Mouse (Mus musculus): ENCODE measurements around the gene Arhgap15.

Arhgap15 gene

DNA sequence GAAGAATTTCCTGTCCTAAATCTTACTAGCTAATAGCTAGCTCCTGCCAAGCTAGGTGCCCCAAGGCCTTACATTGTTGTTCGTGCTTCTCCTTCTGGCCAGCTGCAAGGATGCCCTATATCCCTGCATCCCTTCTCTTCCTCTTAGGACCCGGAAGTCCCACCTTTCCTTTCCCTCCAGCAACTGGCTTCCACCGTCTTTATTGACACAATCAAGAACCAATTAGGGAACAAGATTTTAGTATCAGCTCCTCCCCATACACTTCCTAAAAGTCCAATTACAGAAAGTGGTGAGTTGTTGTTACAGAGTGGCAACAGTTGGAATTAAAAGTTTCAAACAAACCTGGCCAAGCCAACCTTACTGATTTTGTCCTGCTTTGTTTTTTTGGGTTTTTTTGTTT lies 183.1 kb downstream of the Arhgap15 start:
- no peak for DNase-seq (ENCODE audit: low spot score in 2 of 2)

DNA sequence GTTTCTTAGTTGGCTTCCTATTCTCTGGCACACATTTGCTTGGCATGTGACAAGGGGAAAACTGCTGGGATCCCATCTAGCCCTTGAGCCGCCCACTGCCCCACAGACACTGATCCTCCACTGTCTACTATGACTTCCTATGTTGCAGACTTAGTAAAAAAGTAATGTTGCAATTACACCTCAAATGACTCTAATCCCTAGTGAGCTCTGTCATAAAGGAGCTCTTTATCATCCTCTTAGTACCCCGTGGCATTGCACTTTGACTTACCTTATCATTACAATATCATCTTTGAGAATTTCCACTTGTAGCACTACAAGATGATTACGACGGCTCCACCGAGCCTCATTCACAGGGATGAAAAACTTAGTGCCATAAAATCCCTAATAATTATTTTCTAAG lies 190.6 kb downstream of the Arhgap15 start:
- no peak for DNase-seq (ENCODE audit: low spot score in 2 of 2)

GRCm38 (mm10) chr2:43945679-43946078 lies 197.1 kb downstream of the Arhgap15 start:
- no peak for DNase-seq (ENCODE audit: low spot score in 2 of 2)

GRCm38 (mm10) chr2:43949775-43950492 lies 201.3 kb downstream of the Arhgap15 start:
- no peak for DNase-seq (ENCODE audit: low spot score in 2 of 2)

- DNase-seq (ENCODE audit: low spot score in 2 of 2): no peak
Measured at GRCm38 (mm10) chr2:43950741-43951140, 202.1 kb downstream of the Arhgap15 start.

DNA sequence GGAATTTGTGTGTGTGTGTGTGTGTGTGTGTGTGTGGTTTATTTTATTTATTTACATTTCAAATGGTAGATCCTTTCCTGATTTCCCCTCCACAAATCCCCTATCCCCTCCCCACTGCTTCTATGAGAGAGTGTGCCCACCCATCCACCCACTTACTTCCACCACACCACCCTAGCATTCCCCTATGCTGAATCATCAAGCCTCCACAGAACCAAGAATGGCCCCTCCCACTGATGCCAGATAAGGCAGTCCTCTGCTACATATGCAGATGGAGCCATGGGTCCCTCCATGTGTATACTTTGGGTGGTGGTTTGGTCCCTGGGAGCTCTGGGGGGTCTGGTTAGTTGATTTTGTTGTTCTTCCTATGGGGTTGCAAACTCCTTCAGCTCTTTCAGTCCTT lies 210.6 kb downstream of the Arhgap15 start:
- DNase-seq (ENCODE audit: low spot score in 2 of 2): no peak

- no peak for DNase-seq (ENCODE audit: low spot score in 2 of 2)
Measured at GRCm38 (mm10) chr2:43962466-43962865, 213.8 kb downstream of the Arhgap15 start.

GRCm38 (mm10) chr2:43968581-43968980 lies 220.0 kb downstream of the Arhgap15 start:
- DNase-seq (ENCODE audit: low spot score in 2 of 2): no peak

DNA sequence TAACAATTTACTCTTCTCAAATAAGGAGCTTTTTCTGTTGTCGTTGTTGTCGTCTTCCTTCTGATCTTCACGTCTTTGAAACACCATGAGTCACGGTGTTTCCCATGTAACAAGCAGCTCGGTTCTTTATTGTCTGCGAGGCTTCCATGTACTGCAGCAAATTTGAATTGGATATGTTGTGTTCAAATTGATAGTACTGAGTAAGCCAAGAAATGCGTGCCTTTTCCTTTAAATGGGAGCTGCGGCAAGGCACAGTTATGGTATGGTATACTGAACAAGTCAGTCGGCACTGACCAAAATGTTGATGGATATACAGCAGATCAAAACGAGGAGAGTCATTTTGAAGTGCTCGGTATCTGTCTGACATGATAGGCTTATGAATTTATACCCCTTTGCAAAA lies 229.1 kb downstream of the Arhgap15 start:
- DNase-seq (ENCODE audit: low spot score in 2 of 2): no peak

DNA sequence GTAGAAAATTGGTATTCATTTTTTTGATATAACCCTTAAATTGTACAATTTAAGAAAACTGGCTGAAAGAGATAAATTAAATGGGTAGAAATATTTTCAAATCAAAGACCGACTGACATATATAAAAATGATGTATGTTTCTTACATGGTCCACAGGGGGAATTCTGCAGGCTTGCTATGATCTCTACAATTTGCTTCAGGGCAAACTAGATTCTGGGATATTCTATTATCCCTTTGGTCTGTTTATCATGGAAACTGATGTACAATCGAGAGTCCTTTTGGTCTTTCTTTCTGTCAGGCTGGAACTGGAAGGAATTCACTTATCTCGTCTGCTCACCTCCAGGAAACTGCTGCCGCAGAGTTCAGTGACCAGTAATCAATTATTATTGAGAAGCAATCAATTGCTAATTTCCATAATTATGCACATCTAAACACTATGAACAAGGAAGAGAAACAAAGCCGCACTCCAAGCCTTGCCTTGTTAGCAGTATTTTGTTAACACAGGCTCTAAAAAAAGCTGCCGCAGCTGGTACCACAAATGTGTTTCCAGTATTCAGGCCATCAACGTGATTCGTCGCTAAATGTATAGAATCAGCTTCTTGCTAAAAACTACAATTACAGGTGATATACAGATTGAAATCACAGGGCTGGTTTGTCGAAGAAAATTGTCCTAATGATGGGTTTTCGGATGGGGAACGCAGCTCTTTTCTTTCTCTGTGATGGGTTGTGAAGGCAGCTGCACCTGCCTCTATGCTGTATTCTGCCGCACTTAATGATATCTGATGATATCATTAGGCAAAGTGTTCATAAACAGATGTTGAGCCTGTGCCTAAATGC lies 229.8 kb downstream of the Arhgap15 start:
- DNase-seq (ENCODE audit: low spot score in 2 of 2): no peak

DNA sequence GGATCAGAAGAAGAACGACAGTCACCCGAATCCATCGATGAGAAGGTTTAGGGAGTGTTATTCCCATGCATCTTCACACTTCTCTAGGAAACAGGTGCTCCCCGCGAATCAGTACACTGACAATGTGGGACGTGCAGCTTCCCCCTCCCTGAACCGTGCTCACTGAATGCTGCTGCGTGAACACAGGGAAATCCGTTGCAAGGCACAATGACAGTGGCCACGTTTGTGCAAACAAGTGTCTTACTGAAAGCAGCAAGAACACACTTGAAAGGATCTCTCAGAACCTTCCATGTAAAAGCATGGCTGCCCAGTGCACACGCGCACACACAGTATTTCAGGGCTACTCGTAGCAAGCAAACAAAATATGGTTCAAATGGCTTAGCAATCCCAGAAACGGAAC lies 237.4 kb downstream of the Arhgap15 start:
- no peak for DNase-seq (ENCODE audit: low spot score in 2 of 2)

DNA sequence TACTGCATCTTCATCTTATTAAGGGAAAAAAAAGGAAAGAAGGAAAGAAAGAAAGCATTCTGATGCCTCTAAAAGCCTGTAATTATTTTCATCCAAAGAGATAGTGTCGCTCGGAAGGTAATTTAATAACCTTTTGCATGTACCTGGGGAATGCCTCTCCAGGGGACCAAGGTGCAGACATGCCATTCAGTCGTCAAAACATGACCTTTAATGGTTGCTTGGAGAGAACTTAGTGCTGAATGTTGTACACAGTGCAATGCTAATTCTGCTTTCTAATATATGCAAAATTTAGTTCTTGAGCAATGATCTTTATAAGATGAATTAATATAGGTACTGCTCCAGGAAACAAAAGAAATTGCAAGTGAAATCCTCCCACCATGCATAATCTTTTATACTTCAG lies 239.3 kb downstream of the Arhgap15 start:
- DNase-seq (ENCODE audit: low spot score in 2 of 2): no peak

- no peak for DNase-seq (ENCODE audit: low spot score in 2 of 2)
Measured at GRCm38 (mm10) chr2:43989850-43990249, 241.2 kb downstream of the Arhgap15 start.

DNA sequence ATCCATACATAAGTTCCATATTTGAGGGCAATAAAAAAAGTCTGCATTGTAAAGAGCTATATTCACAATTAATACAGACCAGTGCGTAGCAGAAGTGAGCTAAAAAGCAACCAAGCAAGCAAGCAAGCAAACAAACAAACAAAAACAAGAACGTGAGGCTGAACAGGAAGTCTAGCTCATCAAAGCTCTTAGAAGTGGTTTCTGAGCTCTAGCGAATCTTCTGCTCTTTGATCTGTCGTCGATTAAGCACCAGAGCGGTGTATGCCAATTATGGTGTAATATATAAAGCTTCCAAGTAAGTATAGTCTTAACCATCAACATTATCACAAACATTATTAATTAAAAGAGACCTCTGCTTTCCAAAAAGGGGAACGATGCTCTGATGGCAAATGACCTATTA lies 243.9 kb downstream of the Arhgap15 start:
- no peak for DNase-seq (ENCODE audit: low spot score in 2 of 2)

GRCm38 (mm10) chr2:44002454-44002853 lies 253.8 kb downstream of the Arhgap15 start:
- no peak for DNase-seq (ENCODE audit: low spot score in 2 of 2)

DNA sequence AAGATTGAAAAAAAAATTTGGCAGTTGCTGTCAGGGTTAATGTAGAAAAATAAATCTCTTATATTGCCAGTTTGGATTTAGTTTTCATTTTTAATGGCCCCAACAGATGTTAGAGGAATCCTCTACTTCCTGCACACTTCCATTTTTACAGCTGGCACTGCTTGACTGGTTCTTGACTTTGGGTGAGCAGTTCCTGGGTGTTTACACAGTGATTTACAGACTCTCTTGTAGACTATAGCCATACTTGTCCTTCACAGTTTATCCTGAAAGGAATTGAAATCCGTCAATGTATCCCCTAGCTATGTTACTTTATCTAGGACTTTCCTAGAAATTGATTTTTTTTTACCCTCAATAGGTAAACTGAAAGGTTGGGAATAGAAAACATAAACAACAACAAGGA lies 261.6 kb downstream of the Arhgap15 start:
- DNase-seq (ENCODE audit: low spot score in 2 of 2): no peak

DNA sequence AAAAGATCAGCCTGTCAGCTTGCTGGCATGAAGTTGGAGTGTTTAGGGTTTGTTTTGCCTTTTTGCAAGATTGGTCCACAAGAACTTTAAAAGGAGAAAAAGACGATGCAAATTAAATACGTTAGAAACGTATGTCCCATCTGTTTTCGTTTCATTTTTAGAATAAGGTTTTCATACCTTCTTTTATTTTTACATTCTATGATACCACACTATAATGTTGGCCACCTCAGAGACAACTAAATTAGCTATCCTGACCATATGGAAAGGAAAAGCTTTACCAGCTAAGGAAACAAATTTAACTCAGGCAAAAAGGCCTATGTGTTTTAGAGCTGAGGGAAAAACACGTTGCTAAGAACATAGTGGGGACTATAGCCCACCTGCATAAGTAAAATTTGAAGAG lies 264.8 kb downstream of the Arhgap15 start:
- no peak for DNase-seq (ENCODE audit: low spot score in 2 of 2)

GRCm38 (mm10) chr2:44016720-44017119 lies 268.1 kb downstream of the Arhgap15 start:
- DNase-seq (ENCODE audit: low spot score in 2 of 2): no peak

DNA sequence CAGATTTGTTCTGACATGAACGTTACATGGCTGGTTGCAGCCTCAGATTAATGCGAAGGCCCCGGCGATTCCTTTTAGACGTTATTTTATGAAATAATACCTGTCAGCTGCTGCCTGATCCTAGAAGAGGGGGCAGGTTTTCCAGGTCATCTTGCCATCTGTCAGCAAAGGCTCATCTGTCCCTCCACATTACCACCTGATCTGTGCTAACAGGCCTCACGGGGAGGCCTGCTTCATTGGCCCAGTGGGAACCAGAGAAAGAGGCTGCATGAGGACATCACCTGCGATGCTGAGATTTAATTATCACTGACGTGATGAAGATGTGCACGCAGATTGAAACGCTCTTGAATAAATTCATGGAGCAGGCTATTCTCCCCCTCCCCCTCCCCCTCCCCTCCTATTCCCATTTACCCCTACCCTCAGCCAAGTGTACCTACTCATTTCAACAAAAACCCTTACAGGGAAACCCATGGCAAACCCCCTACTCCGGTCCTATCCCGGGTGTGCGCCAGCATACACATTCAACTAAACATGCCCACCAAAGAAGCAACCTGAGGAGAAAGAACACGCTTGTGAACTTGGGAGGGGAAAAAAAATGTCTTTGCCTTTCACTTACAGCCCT lies 268.9 kb downstream of the Arhgap15 start:
- no peak for DNase-seq (ENCODE audit: low spot score in 2 of 2)

DNA sequence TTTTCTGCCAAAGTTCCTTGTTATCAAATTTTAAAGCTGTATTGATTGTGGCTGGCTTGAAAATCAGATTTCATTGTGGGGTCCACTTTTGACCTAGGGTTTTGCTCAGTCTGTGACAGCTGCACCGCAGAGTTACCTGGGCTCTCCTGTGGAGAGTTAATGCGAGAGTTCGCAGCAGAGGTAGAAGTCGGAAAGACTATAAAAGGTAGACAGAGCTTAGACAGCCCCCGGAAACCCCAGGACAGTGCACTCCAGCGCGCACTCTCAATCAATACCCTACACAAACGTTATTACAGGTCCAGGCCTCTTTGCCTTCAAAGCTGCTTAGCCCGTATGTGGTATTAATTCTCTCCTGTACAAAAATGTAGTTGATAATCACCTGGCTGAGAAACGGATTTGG lies 269.4 kb downstream of the Arhgap15 start:
- no peak for DNase-seq (ENCODE audit: low spot score in 2 of 2)

DNA sequence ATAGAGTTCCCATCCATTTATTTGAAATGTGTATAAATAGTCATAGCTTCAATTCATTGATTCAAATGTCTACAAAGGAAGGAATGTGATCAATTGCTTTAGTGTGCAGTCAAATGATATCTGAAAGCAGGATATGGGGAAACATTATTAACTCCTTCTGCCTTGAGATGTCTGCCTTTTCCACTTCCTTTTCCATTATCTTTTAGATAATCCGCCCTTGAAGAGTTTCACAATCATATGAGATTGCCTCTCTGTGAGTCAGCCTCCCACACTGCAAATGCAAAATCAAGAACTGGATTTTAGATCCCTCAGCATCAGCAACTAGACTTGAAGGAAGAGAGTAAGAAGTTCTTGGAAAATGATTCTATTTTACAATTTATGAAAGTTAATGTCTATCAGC lies 276.1 kb downstream of the Arhgap15 start:
- no peak for DNase-seq (ENCODE audit: low spot score in 2 of 2)

DNA sequence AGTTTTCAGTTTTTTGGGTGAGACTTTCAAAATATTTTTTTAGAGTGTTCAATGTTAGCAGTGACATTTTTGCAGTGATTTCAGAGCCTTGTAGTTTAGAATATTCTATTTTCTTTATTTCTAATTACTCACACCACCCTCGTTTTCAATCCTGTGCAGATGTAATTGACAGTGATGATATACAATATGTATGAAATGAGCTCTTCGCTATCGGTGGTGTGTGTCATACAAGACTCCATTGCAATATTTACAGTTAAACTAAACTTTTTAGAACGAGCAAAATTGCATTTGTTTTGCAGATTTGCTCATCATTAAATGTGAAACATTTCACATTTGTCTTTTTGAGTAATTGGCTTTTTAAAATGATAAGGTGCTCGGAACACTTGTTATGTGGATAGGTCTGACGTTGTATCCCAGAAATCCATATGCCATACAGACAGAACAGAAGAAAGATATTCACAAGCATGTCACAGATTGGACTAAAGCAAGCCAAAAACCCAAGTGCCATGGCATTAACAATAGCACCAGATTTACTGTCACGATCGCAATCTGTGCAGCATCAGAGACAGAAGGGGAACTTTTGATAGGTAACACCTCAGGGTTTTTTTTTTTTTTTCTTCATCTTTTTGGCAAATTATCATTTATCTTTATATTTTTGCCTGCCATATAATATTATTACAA lies 280.6 kb downstream of the Arhgap15 start:
- DNase-seq (ENCODE audit: low spot score in 2 of 2): no peak
